Mouse (Mus musculus) testis, adult 2 months (tissue): Measurements from ENCODE around the gene Mgat5b.

Experiments
- CTCF ChIP-seq: fragments of 200-500 bp; IDR thresholded peaks from 2 replicates; pipeline ENCODE4 v1.5.1; 2012; ENCODE audit warnings: low read depth, mild to moderate bottlenecking, inconsistent platforms, low read length, moderate library complexity; ENCODE audit not compliant: control insufficient read depth, insufficient read depth, insufficient replicate concordance
- POLR2A ChIP-seq: fragments of 200-500 bp; IDR thresholded peaks from 2 replicates; pipeline ENCODE4 v1.6.1; 2012; ENCODE audit warnings: low read depth, mild to moderate bottlenecking, inconsistent platforms, low read length, moderate library complexity; ENCODE audit not compliant: control insufficient read depth

DNA sequence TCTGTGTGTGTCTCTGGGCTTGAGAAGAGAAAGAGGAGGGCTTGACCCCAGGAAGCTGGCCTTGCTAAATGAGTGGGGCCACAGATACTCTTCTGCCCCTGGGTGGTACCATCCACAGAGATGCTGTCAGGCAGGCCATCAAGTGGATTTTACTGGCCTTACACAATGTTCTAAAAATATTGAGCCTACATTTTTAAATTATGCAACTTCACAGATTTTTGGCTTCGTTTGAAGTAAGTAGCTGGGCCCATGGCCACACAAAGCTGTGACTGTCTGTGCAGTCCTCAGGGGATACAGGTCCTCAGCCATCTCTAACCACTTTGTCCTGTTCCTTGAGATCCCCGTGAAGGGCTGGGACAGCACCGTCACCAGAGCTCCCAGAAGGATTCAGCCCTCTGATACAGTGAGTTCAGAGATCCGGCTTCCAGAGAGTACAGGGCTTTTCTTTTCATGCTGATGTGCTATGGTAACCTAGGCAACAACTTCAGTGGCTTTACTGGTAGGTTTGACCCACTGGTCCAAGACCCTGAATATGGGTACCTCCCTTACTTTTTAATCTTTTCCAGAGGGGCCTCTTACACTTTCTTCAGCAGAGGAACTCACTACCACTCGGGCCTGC is 4.3 kb upstream of the Mgat5b start:
- TF ChIP-seq CTCF (no peak), POLR2A (no peak)
